Mouse (Mus musculus): ENCODE measurements around the gene Gm45208. TPM values are rescaled to one million over a fixed set of nuclear protein-coding genes. Genes with fewer than 3 reads are reported as not detected.

Gm45208 gene
- total RNA-seq, 2 experiments from 2014 or later: 0.41 TPM; not detected in 1

- no peak for DNase-seq (ENCODE audit: low spot score in 2 of 2)
These were observed 47.4 kb downstream of the Gm45208 start for GRCm38 (mm10) chrX:7769302-7770017.

- DNase-seq (ENCODE audit: low spot score in 2 of 2): peak in 1 of 2 experiments; percentile 10
These were observed 50.7 kb downstream of the Gm45208 start for GRCm38 (mm10) chrX:7772766-7773165.

- no peak for DNase-seq (ENCODE audit: low spot score in 2 of 2)
These were observed 53.6 kb downstream of the Gm45208 start for GRCm38 (mm10) chrX:7775501-7776205.

GRCm38 (mm10) chrX:7776329-7777082 lies 54.5 kb downstream of the Gm45208 start:
- peak in 1 of 2 experiments; percentile 63 for DNase-seq (ENCODE audit: low spot score in 2 of 2)

- no peak for DNase-seq (ENCODE audit: low spot score in 2 of 2)
These were observed 56.6 kb downstream of the Gm45208 start for GRCm38 (mm10) chrX:7778450-7779244.

- DNase-seq (ENCODE audit: low spot score in 2 of 2): no peak
These were observed 57.2 kb downstream of the Gm45208 start for GRCm38 (mm10) chrX:7779294-7779693.

Other genes with a start within 250 kb of the Gm45208 start
- gene Foxp3, start 148.6 kb upstream of the Gm45208 start, total RNA-seq (2021): not detected
- gene Ppp1r3f, start 148.0 kb upstream of the Gm45208 start, total RNA-seq (2021): 10 to 100 TPM; 20.0 to 22.5 TPM
- gene Ccdc22, start 116.7 kb upstream of the Gm45208 start, total RNA-seq (2021): 10 to 100 TPM; 23.7 to 24.5 TPM
- not detected for gene Cacna1f, start 115.2 kb upstream of the Gm45208 start, total RNA-seq (2021)
- 1,000 to 10,000 TPM; 1,783 to 1,871 TPM for gene Syp, start 83.8 kb upstream of the Gm45208 start, total RNA-seq (2021)
- 1 to 10 TPM; 1.5 TPM for gene Prickle3, start 65.0 kb upstream of the Gm45208 start, total RNA-seq (2021)
- 1 to 10 TPM; 3.9 to 5.1 TPM for gene Plp2, start 50.9 kb upstream of the Gm45208 start, total RNA-seq (2021)
- under 1 TPM in 1 of 2 experiments, not detected in 1; 0.41 TPM for gene Magix, start 41.0 kb upstream of the Gm45208 start, total RNA-seq (2021)
- 10 to 100 TPM; 36.5 to 37.4 TPM for gene Gpkow, start 25.1 kb upstream of the Gm45208 start, total RNA-seq (2021)
- gene Wdr45, start 7.9 kb upstream of the Gm45208 start, total RNA-seq (2021): 10 to 100 TPM; 61.6 to 67.4 TPM
- 100 to 1,000 TPM in 1 of 2 experiments, 10 to 100 TPM in 1; 97.3 to 100 TPM for gene Praf2, start 6.2 kb downstream of the Gm45208 start, total RNA-seq (2021)
- 10 to 100 TPM; 17.6 to 21.5 TPM for gene Ccdc120, start 28.7 kb downstream of the Gm45208 start, total RNA-seq (2021)
- 10 to 100 TPM; 33.7 to 38.7 TPM for gene Tfe3, start 40.3 kb downstream of the Gm45208 start, total RNA-seq (2021)
- gene Gripap1, start 67.5 kb downstream of the Gm45208 start, total RNA-seq (2021): 100 to 1,000 TPM in 1 of 2 experiments, 10 to 100 TPM in 1; 95.3 to 105 TPM
- 1 to 10 TPM; 7.0 to 8.9 TPM for gene Kcnd1, start 100.0 kb downstream of the Gm45208 start, total RNA-seq (2021)
- gene Otud5, start 119.1 kb downstream of the Gm45208 start, total RNA-seq (2021): 10 to 100 TPM; 75.3 to 87.4 TPM
- 10 to 100 TPM; 49.3 to 58.8 TPM for gene Pim2, start 156.0 kb downstream of the Gm45208 start, total RNA-seq (2021)
- gene Slc35a2, start 161.8 kb downstream of the Gm45208 start, total RNA-seq (2021): 10 to 100 TPM; 38.9 to 45.9 TPM
- gene Pqbp1, start 177.0 kb downstream of the Gm45208 start, total RNA-seq (2021): 10 to 100 TPM; 93.4 to 96.7 TPM
- gene Timm17b, start 177.1 kb downstream of the Gm45208 start, total RNA-seq (2021): 10 to 100 TPM; 21.9 to 23.8 TPM
- gene Gm10491, start 185.6 kb downstream of the Gm45208 start, total RNA-seq (2021): not detected
- not detected for gene Gm10490, start 187.3 kb downstream of the Gm45208 start, total RNA-seq (2021)
- gene Pcsk1n, start 197.6 kb downstream of the Gm45208 start, total RNA-seq (2021): 100 to 1,000 TPM; 437 to 442 TPM
- not detected for gene Eras, start 206.4 kb downstream of the Gm45208 start, total RNA-seq (2021)
- gene Hdac6, start 225.6 kb downstream of the Gm45208 start, total RNA-seq (2021): 10 to 100 TPM; 41.6 to 43.5 TPM

All from layer of hippocampus, adult 18-20 months (tissue).